Mouse (Mus musculus) limb, embryonic 14.5 days (tissue): ENCODE results near the gene Olfml2b. TPM values are rescaled to one million over a fixed set of nuclear protein-coding genes. Genes with fewer than 3 reads are reported as not detected.

Experiments
- ATAC-seq: fragments of 200-750 bp; cut with Nextera tagmentation; 2 replicates; pipeline ENCODE4 v1.8.0; 2017; ENCODE audit warnings: low read depth, moderate number of reproducible peaks, moderate TSS enrichment; ENCODE audit not compliant: low FRiP score
- DNase-seq: peaks from one replicate; pipeline ENCODE4 v3.0.0-alpha.2; 2015; ENCODE audit warnings: low spot score
- H3K27ac ChIP-seq: fragments of 300-500 bp; sonication (generic); replicated peaks from 2 replicates; pipeline ENCODE4 v1.5.1; 2014; ENCODE audit warnings: low read depth, mild to moderate bottlenecking, low read length, moderate library complexity, mixed read lengths
- H3K27me3 ChIP-seq: fragments of 300-500 bp; sonication (generic); 2 replicates; pipeline ENCODE4 v1.6.1; 2014; ENCODE audit warnings: low read length, mixed read lengths; ENCODE audit not compliant: control insufficient read depth, insufficient read depth
- H3K36me3 ChIP-seq: fragments of 300-500 bp; sonication (generic); 2 replicates; pipeline ENCODE4 v1.6.1; 2014; ENCODE audit warnings: mild to moderate bottlenecking, low read length, moderate library complexity, mixed read lengths; ENCODE audit not compliant: control insufficient read depth, insufficient read depth
- H3K4me1 ChIP-seq: fragments of 300-500 bp; sonication (generic); 2 replicates; pipeline ENCODE4 v1.6.1; 2014; ENCODE audit warnings: antibody characterized with exemption, low read length, mixed read lengths; ENCODE audit not compliant: control insufficient read depth, insufficient read depth
- H3K4me2 ChIP-seq: fragments of 300-500 bp; sonication (generic); replicated peaks from 2 replicates; pipeline ENCODE4 v1.6.1; 2014; ENCODE audit warnings: low read depth, mild to moderate bottlenecking, low read length, moderate library complexity; ENCODE audit not compliant: severe bottlenecking
- H3K4me3 ChIP-seq: fragments of 300-500 bp; sonication (generic); replicated peaks from 2 replicates; pipeline ENCODE4 v1.5.1; 2014; ENCODE audit warnings: low read length
- H3K9ac ChIP-seq: fragments of 300-500 bp; sonication (generic); 2 replicates; pipeline ENCODE4 v1.6.1; 2014; ENCODE audit warnings: mild to moderate bottlenecking, low read depth, low read length, moderate library complexity; ENCODE audit not compliant: severe bottlenecking
- H3K9me3 ChIP-seq: fragments of 300-500 bp; sonication (generic); 2 replicates; pipeline ENCODE4 v1.6.1; 2016; ENCODE audit warnings: low read length; ENCODE audit not compliant: control insufficient read depth
- POLR2A ChIP-seq: fragments of 200-500 bp; IDR thresholded peaks from 2 replicates; pipeline ENCODE4 v1.8.0; 2012; ENCODE audit warnings: inconsistent platforms, mild to moderate bottlenecking, moderate library complexity, borderline replicate concordance; ENCODE audit not compliant: insufficient read depth, insufficient read length; ENCODE audit errors: extremely low read depth
- WGBS: fragments of 180-500 bp; shearing (Covaris S2); extraction: QIAGEN DNeasy Blood & Tissue Kit; methylation state at CpG from one replicate; pipeline ENCODE4 v1.1.7; 2014; 5-methylcytosine and 5-hydroxymethylcytosine counted together
- polyA plus RNA-seq, 2 experiments: library from polyadenylated mRNA; depleted of rRNA in 1 of 2; stranded (reverse) in 1 of 2; unstranded in 1 of 2; fragments of >200 nt; fragmentation: Nextera tagmentation in 1 of 2; extraction: Ambion mirVana in 1 of 2; gene quantifications; 2 replicates each; pipeline versions ENCODE4 v1.2.1 to v1.2.3; 2012 to 2014

Gene Olfml2b
- polyA plus RNA-seq, 2 experiments: 50.4 to 50.6 TPM

- H3K27ac ChIP-seq: no peak overlapping the region
- H3K9me3 ChIP-seq: no peaks in the 10 kb centered on the region
- 74% methylated on average over 2 of the region's 2 CpGs for WGBS
- H3K36me3 ChIP-seq: peaks cover 16% of the 10 kb centered on the region; the same call in 1 of the 2 replicates
- H3K4me3 ChIP-seq: no peak overlapping the region
- no peak for ATAC-seq
- no peak for TF ChIP-seq POLR2A
- H3K4me2 ChIP-seq: no peak overlapping the region
- H3K9ac ChIP-seq: no peak overlapping the region
- DNase-seq: no peak
- H3K27me3 ChIP-seq: no peaks in the 10 kb centered on the region
- H3K4me1 ChIP-seq: no peaks in the 10 kb centered on the region; the same call in 1 of the 2 replicates
Observed at GRCm38 (mm10) chr1:170679624-170680023, 35.3 kb downstream of the Olfml2b start.

- no peak for ATAC-seq
- Histone ChIP-seq H3K27ac (no peak overlapping the region), H3K27me3 (no peaks in the 10 kb centered on the region), H3K36me3 (peaks cover 10% of the 10 kb centered on the region; the same call in 1 of the 2 replicates), H3K4me3 (no peak overlapping the region), H3K9ac (no peak overlapping the region), H3K9me3 (no peaks in the 10 kb centered on the region), H3K4me1 (no peaks in the 10 kb centered on the region; the same call in 1 of the 2 replicates), H3K4me2 (no peak overlapping the region)
- TF ChIP-seq POLR2A: no peak
- WGBS: 79% methylated on average over 6 of the region's 6 CpGs
- DNase-seq: no peak
Observed at GRCm38 (mm10) chr1:170683863-170684262, 39.5 kb downstream of the Olfml2b start.

- WGBS: 94% methylated on average over 8 of the region's 8 CpGs
- no peaks in the 10 kb centered on the region for H3K9me3 ChIP-seq
- no peak for ATAC-seq
- no peak overlapping the region for H3K4me2 ChIP-seq
- TF ChIP-seq POLR2A: no peak
- no peak overlapping the region for H3K27ac ChIP-seq
- H3K4me3 ChIP-seq: no peak overlapping the region
- no peak overlapping the region for H3K9ac ChIP-seq
- H3K27me3 ChIP-seq: no peaks in the 10 kb centered on the region
- DNase-seq: no peak
- H3K4me1 ChIP-seq: 0 out of 2 replicates have a peak, but pooled peaks cover under 1% of the 10 kb centered on the region
- H3K36me3 ChIP-seq: no peaks in the 10 kb centered on the region
Observed at GRCm38 (mm10) chr1:170689773-170690172, 45.4 kb downstream of the Olfml2b start.

GRCm38 (mm10) chr1:170691301-170691700 lies 47.0 kb downstream of the Olfml2b start:
- no peak for DNase-seq
- Histone ChIP-seq H3K36me3 (no peaks in the 10 kb centered on the region), H3K27ac (no peak overlapping the region), H3K9me3 (no peaks in the 10 kb centered on the region), H3K4me1 (0 out of 2 replicates have a peak, but pooled peaks cover 2% of the 10 kb centered on the region), H3K4me2 (no peak overlapping the region), H3K27me3 (no peaks in the 10 kb centered on the region), H3K4me3 (no peak overlapping the region), H3K9ac (no peak overlapping the region)
- no peak for TF ChIP-seq POLR2A
- WGBS: 79% methylated on average over 5 of the region's 5 CpGs
- ATAC-seq: no peak

GRCm38 (mm10) chr1:170694821-170695291 lies 50.5 kb downstream of the Olfml2b start:
- no peak for TF ChIP-seq POLR2A
- no peak for DNase-seq
- no peak overlapping the region for H3K27ac ChIP-seq
- H3K4me2 ChIP-seq: no peak overlapping the region
- no peaks in the 10 kb centered on the region for H3K36me3 ChIP-seq
- 56% methylated on average over 5 of the region's 5 CpGs for WGBS
- no peak for ATAC-seq
- H3K9me3 ChIP-seq: no peaks in the 10 kb centered on the region
- no peaks in the 10 kb centered on the region for H3K27me3 ChIP-seq
- H3K4me3 ChIP-seq: no peak overlapping the region
- no peak overlapping the region for H3K9ac ChIP-seq
- peaks cover 2% of the 10 kb centered on the region; the same call in 1 of the 2 replicates for H3K4me1 ChIP-seq
